Mouse (Mus musculus) 3134 (cell line): ENCODE data around the gene Vdac2.

Experiments used
- DNase-seq: peaks from one replicate; pipeline ENCODE4 v3.0.0-alpha.2; 2011; ENCODE audit warnings: low spot score; ENCODE audit not compliant: insufficient read length; ENCODE audit errors: extremely low read depth

Gene Vdac2

DNA sequence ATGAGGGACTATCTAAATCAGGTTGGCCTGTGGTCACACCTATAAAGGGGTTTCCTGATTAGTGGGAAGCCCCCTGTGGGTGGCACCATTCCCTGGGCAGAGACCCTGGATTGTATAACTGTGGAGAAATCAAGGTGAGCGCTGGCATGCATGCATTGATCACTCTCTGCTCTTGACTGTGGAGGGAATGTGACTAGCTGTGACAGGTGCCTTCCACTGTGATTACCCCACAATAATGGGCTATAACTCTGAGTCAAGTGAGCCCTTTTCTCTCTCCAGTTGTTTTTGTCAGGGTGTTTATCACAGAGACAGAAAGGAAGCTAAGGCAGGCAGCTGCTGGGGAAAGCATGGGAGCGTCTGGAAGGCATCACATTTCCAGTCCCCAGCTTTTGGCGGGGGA, 8.8 kb upstream of the Vdac2 start:
- no peak for DNase-seq

DNA sequence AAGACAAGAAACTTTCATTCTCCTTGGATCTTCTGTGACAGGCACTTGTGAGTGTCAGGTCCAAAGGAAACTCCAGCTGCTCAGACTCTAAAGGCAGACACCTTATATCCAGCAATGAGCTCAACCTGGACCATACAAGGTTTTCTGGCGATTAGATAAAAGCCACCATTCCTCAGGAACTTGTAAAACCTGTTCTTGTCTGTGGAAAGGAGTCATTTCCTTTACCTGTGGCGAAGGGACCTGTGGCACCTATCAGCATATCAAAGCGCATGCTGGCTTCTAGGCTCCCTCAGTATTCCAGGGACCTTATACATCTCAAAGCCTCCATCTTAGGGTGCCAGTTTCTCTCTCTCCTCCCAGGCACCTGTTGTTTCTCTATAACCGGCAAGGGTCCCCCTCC, 7.6 kb upstream of the Vdac2 start:
- no peak for DNase-seq

DNA sequence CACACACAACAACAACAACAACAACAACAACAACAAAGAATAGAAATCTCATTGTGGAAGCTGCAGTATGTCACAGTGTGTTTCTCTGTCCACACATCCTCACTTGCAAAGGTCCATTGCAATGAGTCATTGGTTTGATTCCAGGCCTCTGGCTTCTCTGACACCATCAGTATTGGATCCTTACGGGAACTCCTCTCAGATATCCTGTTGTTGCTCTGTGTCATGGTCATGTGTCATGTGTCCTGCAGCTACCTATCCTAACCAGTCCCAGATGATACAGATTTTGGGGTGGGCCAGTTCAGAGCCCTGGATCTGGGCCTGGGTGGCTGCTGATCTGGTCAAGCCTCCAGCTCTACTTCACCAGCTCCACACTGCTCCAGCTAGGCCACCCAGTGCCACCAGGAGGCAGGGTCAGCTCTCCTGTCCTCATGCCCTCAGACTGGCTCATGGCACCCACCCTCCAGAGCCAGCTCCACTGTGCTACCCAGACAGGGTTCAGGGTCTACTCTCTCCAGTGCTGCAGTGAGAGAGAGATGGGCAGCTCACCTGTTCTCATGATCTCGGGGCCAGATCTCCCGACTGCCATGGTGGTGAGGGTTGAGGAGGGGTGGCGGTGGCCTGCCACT, 4.0 kb upstream of the Vdac2 start:
- DNase-seq: peak; percentile 65

DNA sequence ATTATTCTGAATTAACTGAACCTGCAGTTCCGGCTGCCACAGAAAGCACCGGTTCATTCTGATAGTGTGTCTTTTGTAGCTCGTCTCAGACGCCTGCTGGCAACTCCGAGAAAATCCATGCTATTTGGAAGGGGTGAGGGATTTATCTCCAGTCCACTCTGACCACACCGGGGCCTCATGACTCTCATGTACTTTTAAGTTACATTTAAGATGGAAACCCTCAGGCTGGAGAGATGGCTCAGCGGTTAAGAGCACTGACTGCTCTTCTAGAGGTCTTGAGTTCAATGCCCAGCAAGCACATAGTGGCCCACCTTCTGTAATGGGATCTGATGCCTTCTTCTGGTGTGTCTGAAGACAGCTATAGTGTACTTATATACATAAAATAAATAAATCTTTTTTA, 2.7 kb upstream of the Vdac2 start:
- no peak for DNase-seq

DNA sequence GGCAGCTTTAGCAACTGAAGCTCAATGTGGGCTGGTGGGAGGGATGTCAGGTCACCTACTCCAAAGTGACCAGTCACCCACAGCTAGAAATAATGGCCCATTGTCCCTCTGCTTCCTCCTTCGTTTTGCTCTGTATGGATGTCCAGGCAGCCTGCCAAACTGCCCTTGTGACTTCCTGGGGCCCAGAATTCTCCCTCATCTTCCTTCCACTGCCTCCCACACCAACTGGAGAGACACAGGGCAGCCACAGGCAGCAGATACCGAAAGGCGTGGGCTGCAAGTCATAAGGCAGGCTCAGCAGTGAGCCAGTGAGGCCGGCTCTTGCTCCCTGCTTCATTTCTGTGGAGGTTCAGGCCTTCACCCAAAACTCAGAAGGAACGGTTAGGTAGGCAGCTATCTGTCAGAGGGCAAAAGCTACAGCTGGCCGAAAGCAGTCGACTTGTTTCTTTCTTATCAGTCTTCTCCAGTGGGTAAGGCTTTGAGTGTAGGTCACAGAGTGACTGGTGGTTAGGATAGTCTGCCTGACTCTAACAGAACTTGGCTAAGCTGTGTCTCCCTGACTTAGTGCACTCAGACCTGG, 2.2 kb upstream of the Vdac2 start:
- peak; percentile 58 for DNase-seq

DNA sequence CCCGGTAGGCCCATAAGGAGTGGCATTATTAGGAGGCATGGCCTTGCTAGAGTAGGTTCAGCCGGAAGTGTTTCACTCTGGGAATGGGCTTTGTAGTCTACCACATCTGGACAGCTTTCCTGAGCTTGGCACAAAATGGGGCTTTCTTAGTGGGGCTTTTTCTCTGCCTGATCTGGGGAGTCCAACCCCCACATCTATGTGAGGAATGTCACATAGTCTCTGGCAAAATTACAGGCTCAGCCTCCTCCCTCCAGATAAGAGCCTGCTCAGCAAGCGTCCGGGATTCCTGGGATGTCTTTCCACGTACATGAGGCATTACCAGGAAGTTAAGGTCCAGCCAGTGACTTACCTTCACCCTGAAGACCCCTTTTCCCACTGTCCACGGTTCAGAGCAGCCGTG, 1.1 kb upstream of the Vdac2 start:
- DNase-seq: no peak

DNA sequence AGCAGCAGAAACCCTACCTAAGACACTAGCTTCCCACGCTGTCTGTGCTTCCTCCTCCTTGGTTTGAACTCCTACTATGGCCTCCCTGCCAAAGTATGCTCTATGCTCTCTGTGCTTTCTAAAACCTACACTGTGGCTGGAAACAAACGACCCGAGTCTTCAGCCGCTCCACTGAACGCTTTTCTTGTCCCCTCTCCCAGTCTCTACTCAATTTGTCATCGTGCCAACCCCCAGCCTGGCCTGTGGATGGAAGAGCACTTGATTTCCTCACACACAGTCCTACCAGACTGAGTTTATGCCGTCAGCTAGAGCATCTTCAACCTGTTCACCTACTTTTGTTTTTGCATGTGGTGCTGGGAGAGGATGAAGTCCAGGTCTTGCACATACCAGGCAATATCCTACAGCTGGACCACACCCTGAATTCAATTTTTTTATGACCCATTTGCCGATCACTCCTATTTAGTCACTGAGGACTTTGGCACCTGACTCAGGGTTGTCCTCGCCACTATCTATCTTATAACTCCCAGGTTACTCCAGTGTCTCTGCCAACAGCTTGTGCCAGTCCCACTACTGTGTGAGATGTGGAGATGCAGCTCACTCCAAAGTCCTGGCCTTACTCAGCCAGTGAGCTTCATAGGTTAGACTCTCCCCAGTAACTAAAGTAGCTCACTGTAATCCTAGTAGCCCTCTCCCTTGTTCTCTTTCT, 901 bp downstream of the Vdac2 start:
- DNase-seq: no peak

DNA sequence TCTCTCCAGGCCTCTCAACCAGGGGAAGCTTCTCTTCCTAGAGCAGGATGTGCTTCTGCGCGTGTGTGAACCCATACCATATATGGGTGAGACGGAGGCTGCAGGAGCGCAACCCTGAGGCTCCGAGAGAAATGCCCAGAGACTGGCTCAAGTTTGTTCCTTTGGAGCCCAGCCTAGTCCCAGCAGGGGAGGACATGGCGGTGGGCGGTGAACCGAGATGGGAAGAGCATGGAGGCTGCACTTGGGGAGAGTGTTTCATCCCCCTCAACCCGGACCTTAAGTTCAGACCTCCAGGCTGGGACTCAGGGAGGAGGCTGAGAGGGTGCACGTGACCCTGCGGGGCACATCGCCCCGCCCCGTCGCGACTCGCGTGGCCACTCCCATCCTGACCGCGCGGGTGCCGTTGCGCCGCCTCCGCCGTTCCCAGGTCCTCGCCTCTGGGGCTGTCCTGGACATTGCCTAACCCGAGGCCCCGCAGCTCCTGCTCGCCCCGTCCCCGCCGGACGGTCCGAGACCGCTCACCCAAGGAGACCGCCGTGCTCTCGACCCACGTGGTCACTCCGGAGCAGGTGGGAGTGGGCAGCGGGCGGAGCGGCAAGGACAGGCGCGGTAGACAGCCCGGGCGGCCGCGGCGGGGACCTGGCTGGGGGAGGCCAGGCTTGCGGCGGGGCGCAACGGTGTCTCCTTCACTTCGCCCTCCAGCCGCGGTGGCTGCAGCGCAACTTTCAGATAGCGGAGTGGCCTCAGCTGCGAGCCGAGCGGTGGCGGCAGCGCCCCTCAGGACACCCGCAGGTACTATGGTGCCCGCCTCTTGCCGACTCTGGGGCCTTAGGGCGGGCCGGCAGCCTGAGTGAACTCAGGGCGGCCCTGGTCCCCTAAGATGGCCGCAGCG, 6.1 kb downstream of the Vdac2 start:
- peak; percentile 95 for DNase-seq

DNA sequence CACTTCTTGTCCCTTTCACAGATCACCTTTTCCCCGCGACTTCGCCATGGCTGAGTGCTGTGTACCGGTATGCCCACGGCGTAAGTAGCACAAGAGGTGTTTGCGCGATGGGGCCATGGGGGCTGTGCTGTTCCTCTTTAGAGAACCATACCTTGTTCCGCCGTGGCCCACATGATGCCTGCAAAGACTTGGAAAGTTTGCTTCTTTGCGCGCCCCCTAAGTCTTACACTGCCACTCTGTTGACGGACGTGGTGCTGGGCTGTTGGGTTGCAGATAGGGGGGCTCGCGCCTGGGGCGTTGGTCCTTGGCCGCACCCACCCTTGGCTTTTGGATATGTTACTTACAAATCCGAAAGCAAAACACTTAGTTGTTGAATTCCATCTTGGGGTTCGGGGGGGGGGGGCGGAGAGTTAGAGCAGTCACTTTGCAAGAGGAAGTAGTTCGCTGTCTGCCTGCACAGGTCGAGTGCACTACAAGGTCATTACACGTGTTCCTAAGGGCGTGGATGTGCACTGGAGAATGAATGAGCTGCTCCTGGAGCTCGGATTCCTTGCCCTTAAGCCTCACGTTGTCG, 6.9 kb downstream of the Vdac2 start:
- no peak for DNase-seq

DNA sequence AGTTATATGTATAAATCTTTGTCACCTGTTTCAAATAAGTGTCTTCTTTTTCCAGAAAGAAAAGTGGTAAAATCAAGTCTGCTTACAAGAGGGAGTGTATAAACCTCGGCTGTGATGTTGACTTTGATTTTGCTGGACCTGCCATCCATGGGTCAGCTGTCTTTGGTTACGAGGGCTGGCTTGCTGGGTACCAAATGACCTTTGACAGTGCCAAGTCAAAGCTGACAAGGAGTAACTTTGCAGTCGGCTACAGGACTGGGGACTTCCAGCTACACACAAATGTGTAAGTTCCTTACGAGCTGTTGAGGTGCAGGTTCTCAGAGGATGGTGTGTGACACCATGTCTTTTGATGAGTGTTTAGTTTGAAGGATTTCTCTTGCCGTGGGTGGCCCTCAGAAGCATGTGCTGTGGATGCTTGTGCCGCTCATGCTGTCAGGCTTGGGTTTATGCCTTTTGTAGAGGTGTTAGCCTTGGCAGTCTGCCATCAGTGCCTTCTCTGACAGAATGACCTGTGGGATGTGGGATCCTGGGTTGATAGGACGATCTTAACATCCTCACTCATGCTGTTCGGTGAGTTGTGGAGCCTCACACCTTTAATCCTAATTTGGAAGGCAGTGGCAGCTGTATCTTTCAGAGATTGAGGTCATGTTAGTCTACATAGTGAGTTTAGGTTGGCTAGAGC, 13.4 kb downstream of the Vdac2 start:
- DNase-seq: no peak

DNA sequence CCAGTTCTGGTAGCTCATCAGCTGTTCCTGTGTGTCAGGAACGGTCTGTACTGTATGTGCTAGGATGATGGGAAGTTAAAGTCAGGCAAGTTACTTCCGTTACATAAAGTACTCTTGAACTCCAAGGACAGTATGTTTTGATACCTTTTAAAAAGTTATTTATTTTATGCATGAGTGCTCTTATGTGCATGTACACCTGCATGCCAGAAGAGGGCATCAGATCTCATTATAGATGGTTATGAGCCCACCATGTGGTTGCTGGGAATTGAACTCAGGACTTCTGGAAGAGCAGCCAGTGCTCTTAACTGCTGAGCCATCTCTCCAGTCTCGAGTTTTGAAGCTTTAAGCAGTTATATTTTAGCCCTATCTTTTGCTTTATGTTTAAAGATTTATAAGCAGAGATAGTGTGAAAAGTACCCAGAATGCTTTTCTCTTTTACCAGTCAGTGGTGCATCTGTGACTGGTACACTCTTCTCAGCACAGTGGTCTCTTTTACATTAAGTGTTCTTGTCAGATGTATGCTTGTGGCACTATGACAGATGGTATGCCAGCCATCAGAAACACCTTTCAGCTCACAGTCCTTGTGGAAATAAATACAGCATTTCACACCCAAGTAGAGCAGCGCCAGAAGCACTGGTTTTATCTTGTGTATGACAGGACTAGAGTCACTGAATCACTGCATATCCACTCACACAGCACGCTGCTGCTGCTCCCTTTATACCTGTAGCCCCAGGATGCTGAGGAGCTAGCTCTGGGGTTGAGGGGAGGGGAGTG, 17.0 kb downstream of the Vdac2 start:
- no peak for DNase-seq

DNA sequence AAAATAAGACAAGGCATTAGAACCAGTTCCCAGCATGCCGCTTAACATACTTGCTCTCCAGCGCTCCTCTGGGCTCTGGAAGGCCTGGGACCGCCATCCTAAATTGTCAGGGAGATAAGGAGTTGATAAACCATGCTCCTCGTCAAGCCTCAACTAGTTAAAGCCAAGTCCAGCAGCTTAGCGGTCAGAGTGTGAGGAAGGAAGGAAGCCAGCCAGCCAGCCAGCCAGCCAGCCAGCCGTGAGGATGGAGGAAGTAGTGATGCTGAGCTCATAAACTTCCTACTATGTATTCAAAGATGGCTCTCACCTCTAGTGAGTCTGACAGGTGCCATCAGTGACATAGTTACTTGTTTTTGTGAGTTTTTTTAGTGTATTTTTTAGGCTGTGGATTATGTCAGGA, 18.2 kb downstream of the Vdac2 start:
- DNase-seq: no peak

DNA sequence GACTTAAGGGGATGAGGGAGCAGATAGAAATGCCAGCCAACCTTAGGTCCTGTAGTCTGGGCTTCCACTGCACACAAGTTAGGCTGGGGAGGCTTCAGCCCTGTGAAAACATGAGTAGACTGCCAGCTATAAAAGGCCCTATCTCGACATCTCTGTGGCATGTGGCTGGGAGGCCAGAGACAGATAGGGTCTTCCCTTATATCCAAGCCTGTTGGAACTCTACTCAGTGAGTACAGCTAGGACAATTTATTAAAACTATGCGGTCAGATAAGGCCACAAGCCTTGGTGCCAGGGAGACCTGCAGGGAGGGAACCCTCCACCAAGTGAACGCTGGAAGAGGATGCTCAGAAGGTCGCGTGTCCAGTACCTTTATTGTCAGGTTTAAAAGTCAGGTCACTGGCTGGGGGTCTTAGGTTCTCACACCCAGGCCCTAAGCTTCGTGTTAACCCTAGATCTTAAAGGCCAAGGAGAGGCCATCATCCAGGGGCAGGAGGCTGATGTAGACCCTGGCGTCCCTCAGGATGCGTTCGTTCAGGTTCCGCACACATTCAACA, 21.9 kb downstream of the Vdac2 start:
- no peak for DNase-seq

DNA sequence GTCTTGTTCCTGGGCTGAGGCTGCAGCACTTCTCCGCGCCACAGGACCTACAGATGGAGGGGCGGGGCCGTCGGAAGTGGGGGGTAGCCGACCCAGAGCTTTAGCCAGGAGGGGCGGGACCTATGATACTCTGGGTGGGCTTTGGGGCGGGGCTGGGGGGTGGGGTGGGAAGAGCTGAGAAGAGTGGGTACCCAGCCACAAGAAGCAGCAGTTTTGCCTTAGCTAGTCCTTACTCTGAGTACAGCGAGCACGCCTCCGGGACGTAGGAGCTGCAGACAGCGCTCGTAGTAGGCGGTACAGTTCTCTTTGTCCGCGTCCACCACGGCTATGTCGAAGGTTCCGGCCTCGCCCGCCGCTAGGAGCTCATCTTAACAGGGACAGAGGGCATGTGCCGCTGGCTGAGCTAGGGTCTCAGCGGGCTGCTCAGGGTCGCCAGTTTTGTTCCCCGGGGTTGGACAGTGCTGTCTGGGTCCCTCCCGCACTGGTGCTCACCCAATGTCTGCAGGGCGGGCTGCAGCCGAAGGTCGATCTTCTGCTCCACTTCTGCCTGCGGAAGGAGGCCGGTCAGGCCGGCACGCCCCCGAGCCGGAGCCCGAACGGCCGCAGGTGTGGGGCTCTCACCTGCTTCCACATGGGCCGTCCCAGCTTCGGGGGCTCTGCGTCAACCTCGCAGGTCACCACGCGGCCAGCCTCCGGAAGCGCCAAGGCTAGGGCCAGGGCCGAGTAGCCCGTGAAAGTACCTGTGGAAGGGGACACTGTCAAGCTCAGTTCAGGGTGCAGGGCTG, 22.5 kb downstream of the Vdac2 start:
- peak; percentile 53 for DNase-seq

DNA sequence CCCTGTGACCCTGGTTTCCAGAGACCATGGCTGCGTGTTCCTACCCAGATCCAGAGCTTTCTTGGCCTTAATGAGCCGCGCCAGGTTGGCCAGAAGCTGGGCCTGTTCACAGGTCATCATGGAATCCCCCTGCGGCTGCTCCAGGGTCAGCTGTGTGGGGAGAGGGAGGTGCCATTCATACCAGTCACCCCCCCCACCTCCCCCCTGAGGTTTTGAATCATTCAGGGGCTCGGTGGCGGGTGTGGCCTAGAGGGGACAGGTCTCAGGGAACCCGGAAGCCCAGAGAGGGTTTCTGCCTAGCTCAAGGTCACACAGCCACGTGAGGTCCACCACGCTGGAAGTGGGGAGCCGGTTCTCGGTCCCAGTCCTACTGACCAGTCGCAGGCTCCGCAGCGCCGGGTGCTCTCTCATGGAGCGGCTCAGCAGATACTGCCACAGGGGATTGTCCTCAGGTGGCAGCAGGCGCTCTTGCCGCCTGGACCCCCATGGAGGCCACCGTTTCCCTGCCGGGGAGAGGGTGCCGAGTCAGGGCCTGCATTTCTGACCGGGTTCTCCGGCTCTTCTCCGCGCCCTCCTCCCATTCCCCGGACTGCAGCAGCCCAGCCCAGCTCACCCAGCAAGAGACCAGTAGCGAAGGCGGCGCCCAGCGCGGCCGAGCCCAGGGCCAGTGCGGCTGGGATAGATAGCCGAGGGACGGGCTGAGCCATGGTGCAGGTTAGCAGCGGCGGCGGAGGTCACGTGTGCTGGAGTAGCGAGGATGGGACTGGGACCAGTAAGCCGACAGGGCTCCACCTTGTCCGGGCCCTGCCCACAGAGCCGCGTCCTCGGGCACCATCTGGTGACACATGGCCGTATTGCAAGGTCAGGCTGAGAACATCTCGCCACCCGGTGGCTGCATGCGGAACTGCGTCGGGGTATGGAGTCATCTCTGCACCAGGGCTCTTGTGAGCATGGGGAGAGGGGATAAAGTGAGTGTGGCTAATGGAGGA, 23.4 kb downstream of the Vdac2 start, which contains the start of gene Comtd1:
TSS of gene Comtd1 (minus strand) at position 812 of the 989 bp plus-strand sequence.
- peak; percentile 93 for DNase-seq

DNA sequence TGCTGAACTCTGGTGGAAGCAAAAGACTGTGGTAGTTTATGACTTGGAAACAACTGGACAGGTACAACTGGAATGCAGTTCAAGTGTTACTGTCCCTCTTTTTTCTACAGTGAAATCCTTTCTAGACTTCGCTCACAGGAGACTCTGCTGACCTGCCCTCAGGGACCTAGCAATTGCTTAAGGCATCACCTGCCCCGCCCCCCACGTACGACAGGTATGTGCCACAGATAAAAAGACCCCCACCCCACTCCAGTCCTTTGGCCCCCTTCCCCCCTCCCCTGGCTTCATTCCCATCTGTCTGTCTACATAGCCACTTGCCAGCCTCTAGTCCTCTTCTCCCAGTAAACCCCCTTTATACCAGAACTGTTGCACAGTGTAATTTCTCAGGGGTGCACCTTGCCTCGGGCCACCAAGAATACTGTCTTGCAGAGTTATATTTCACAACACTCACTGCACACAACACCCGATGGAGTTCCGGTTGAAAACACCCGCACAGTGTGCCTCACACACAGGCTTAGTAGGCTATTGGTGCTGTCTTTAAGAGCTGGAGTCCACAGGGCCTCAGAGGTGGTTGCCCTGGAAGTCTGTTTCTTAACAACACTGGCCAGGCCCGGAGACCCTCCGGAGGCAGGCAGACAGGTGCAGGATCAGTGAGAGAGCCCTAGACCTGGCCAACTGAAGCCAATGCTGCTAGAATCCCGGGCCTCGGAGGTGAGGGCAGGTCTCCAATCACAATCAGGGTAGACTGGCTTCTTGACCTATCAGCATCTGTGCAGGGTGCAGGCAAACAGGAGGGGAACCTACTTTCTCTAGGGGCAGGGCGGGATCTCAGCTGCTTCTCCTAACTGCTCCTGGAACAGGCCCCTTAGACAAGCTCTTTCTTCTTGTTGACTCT, 24.7 kb downstream of the Vdac2 start:
- DNase-seq: no peak
